Mouse (Mus musculus) forebrain, postnatal 0 days (tissue): ENCODE measurements around the gene Sdc4. TPM values are rescaled to one million over a fixed set of nuclear protein-coding genes. Genes with fewer than 3 reads are reported as not detected.

Experiments
- ATAC-seq: fragments of 200-750 bp; cut with Nextera tagmentation; 2 replicates; pipeline ENCODE4 v1.8.0; 2017; ENCODE audit warnings: mild to moderate bottlenecking, moderate library complexity
- DNase-seq: peaks from one replicate; pipeline ENCODE4 v3.0.0-alpha.2; 2015
- H3K27ac ChIP-seq: fragments of 300-500 bp; sonication (generic); 2 replicates; pipeline ENCODE4 v1.5.1; 2014; ENCODE audit warnings: low read depth, mild to moderate bottlenecking, antibody characterized with exemption, low read length, moderate library complexity, mixed read lengths
- H3K27me3 ChIP-seq: fragments of 300-500 bp; sonication (generic); 2 replicates; pipeline ENCODE4 v1.6.1; 2014; ENCODE audit warnings: mild to moderate bottlenecking, low read length, mixed read lengths; ENCODE audit not compliant: insufficient read depth
- H3K36me3 ChIP-seq: fragments of 300-500 bp; sonication (generic); 2 replicates; pipeline ENCODE4 v1.6.1; 2014; ENCODE audit warnings: mild to moderate bottlenecking, moderate library complexity; ENCODE audit not compliant: insufficient read depth
- H3K4me1 ChIP-seq: fragments of 300-500 bp; sonication (generic); 2 replicates; pipeline ENCODE4 v1.6.1; 2014; ENCODE audit warnings: antibody characterized with exemption; ENCODE audit not compliant: insufficient read depth
- H3K4me2 ChIP-seq: fragments of 300-500 bp; sonication (generic); 2 replicates; pipeline ENCODE4 v1.6.1; 2014; ENCODE audit warnings: low read depth, mild to moderate bottlenecking, moderate library complexity
- H3K4me3 ChIP-seq: fragments of 300-500 bp; sonication (generic); 2 replicates; pipeline ENCODE4 v1.5.1; 2014; ENCODE audit warnings: low read depth, low read length, mixed read lengths
- H3K9ac ChIP-seq: fragments of 300-500 bp; sonication (generic); 2 replicates; pipeline ENCODE4 v1.6.1; 2014; ENCODE audit warnings: mild to moderate bottlenecking
- H3K9me3 ChIP-seq: fragments of 300-500 bp; sonication (generic); 2 replicates; pipeline ENCODE4 v1.6.1; 2016; ENCODE audit warnings: low read length
- CTCF ChIP-seq: sonication (generic); IDR thresholded peaks from 2 replicates; pipeline ENCODE4 v1.5.1; 2016; ENCODE audit warnings: antibody characterized with exemption, control low read depth, low read depth
- WGBS: fragments of 180-500 bp; shearing (Covaris S2); extraction: QIAGEN DNeasy Blood & Tissue Kit; methylation state at CpG from one replicate; pipeline ENCODE4 v1.1.7; 2014; 5-methylcytosine and 5-hydroxymethylcytosine counted together
- polyA plus RNA-seq: library from polyadenylated mRNA; unstranded; fragments of >200 nt; fragmentation: Nextera tagmentation; extraction: Ambion mirVana; gene quantifications from 2 replicates; pipeline ENCODE4 v1.2.1, GENCODE M21; 2015
- total RNA-seq: library from RNA; depleted of rRNA; stranded (reverse); fragments of >200 nt; gene quantifications from 2 replicates; pipeline ENCODE4 v1.2.3, GENCODE M21; 2014; rRNA removed

Sdc4 gene
- total RNA-seq: 11.8 and 14.0 TPM in 2 replicates
- 8.0 and 16.5 TPM in 2 replicates for polyA plus RNA-seq

DNA sequence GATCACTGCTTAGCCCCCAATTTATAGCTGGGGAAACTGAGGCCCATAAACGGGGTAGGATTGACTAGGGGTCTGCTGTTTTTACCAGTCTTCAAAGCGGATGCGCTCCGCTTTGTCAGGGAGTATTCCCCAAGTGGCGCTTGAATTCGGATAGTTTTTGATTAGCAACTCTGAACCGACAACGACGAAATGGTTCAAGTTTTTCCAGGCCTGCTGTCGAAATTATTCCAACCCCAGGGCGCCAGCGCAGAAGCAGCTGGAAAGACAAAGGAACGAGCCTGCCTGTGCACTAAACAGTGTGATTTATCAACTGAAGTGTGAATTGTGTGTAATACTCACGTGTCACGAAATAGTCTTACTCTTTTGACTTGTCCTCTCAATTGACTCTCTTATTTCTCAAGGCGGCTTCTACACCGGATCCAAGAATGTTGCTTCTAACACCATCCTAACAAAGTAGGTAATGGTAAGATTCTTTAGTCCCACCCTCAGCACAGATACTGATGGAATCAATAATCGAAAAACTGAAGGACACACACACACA lies at the start of gene Sdc4:
Sdc4 (minus strand) TSS at position 428 of the 541 bp plus-strand sequence.
- Histone ChIP-seq H3K4me2 (peak within 1 kb of the TSS; percentile 81), H3K27me3 (peaks cover 11% of the 10 kb centered on the region), H3K4me3 (peak within 1 kb of the TSS; percentile 45), H3K27ac (no peak within 1 kb of the TSS), H3K36me3 (no peaks in the 10 kb centered on the region), H3K9me3 (no peaks in the 10 kb centered on the region), H3K9ac (peak within 1 kb of the TSS; percentile 49), H3K4me1 (no peaks in the 10 kb centered on the region; the same call in 1 of the 2 replicates)
- ATAC-seq (peak; percentile 32; the same call in 1 of the 2 replicates), DNase-seq (no peak)
- WGBS: 9% methylated on average over 18 of the region's 18 CpGs
- no peak for TF ChIP-seq CTCF

DNA sequence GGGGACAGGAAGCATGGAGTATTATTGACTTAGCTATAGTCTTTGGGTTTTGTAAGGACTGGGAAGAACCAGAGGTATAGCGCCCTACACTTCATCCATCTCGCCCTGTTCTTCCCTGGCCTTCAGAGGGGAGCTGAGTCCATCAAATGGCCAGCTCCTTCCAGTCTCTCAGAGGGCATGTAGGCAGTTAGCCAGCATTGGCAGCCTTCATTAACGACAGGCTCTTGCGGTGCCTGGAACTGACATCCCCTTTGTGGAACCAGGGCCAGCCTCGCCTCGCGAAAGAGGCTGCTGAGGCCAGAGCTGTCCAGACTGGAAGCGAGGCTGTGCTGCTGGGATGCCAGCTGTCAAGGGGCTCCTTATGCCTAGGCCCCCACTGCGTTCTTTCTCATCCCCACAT lies 44.1 kb upstream of the Sdc4 start:
- Histone ChIP-seq H3K4me1 (no peaks in the 10 kb centered on the region), H3K36me3 (peaks cover 16% of the 10 kb centered on the region), H3K27ac (no peak overlapping the region), H3K4me2 (no peak overlapping the region), H3K9me3 (no peaks in the 10 kb centered on the region), H3K4me3 (no peak overlapping the region), H3K9ac (no peak overlapping the region), H3K27me3 (no peaks in the 10 kb centered on the region; the same call in 1 of the 2 replicates)
- TF ChIP-seq CTCF: no peak
- no peak for DNase-seq
- WGBS: 55% methylated on average over 9 of the region's 9 CpGs
- no peak for ATAC-seq

DNA sequence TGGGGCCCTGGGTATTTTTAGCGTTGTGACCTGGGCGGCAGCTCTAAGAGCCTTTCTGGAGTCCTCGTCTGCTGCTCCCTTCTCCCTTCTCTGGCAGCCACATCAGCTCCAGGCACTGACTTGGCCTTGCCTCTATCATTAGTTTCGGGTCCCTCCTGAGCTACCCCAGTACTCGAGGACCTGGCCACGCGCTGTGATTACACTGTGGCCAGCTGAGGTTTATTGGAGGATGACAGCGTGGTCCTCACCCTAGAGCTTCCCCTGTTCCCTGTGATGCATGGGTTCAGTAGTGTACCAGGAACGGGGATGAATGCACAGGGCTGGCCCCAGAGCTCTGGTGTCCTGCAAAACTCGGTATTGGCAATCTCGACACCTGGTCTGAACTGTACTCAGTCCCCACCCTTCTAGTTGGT lies 43.4 kb upstream of the Sdc4 start:
- Histone ChIP-seq H3K9ac (peak overlapping the region; percentile 56), H3K9me3 (no peaks in the 10 kb centered on the region), H3K4me3 (peak overlapping the region; percentile 76), H3K27me3 (no peaks in the 10 kb centered on the region; the same call in 1 of the 2 replicates), H3K36me3 (peaks cover 16% of the 10 kb centered on the region), H3K4me1 (no peaks in the 10 kb centered on the region), H3K27ac (no peak overlapping the region), H3K4me2 (peak overlapping the region; percentile 99)
- no peak for TF ChIP-seq CTCF
- DNase-seq (no peak), ATAC-seq (peak; percentile 13; the same call in 1 of the 2 replicates)
- 13% methylated on average over 11 of the region's 11 CpGs for WGBS

DNA sequence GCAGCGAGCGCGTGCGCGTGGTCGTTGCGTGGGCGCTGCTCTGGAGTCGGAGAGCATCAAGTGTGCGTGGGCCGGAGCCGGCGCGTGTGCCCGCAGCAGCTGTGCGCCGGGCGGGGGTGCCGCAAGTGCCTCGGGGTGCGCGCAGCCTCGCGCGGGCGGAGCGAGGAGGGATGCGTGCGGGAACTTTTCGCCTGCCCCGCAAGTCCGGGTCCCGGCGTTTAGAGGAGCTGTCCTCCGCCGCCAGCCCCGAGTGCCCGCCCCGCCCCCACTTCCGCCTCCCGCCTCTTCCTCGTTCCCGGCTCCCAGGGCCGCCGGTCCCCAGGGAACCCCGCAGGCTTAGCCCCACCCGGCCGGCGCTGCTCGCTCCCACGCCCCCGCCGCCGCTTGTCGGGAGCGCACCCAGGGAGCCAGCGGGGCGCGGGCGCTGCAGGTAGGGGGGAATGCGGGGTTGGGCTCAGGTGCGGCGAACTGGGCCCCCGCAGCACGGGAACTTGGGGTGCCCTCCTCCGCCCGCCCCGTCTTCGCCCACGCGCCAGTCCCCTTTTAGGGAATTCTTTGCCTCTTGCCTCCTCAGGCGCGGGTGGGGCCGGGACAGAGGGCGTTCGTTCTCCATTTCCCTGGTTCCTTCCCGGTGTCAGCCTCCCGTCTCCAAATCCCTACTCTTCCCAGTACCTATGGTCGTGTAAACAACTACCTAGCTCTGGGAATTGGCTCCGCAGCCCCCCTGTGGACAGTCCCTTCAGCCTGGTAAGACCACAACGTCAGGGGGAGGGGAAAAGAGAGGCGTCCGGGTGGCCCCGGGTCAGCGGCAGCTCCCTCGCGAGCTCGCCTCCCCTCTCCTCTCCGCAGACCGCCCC lies 42.8 kb upstream of the Sdc4 start:
- no peaks in the 10 kb centered on the region for H3K4me1 ChIP-seq
- no peaks in the 10 kb centered on the region; the same call in 1 of the 2 replicates for H3K27me3 ChIP-seq
- peak overlapping the region; percentile 56 for H3K9ac ChIP-seq
- H3K9me3 ChIP-seq: no peaks in the 10 kb centered on the region
- peak overlapping the region; percentile 76 for H3K4me3 ChIP-seq
- no peak for TF ChIP-seq CTCF
- H3K27ac ChIP-seq: no peak overlapping the region
- ATAC-seq (peak; percentile 83), DNase-seq (peak; percentile 64)
- H3K4me2 ChIP-seq: peak overlapping the region; percentile 99
- 3% methylated on average over 65 of the region's 90 CpGs for WGBS
- peaks cover 16% of the 10 kb centered on the region for H3K36me3 ChIP-seq

DNA sequence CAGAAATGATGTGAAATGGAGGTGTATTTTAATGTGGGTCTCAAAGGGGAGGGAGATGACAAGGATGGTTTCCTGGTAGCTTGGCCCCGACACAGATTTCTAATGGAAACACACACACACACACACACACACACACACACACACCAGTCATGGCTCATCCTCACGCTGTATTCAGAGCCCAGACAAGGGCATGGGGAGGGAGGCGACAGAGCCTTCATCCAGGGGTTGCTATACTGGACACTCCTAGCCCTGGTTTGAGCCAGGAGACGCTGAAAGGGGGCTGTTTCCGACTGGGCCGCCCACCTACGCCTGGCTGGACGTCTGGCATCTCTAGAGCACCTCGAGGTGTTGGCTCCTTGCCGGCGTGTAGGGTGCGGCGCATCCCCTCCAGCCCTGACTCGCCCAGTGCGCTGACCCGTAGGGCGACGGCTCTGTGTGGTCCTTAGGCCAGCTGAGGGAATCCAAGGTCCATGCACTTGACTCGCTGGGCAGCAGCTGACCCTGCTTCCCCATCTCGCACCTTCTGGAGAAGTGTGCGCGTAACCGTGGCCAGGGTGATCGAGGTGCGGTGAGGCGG lies 42.1 kb upstream of the Sdc4 start, which contains the start of gene Dbndd2:
Dbndd2 (plus strand) TSS at position 426 of the 577 bp plus-strand sequence.
- peak within 1 kb of the TSS; percentile 56 for H3K9ac ChIP-seq
- H3K4me2 ChIP-seq: peak within 1 kb of the TSS; percentile 99
- H3K9me3 ChIP-seq: no peaks in the 10 kb centered on the region
- DNase-seq: peak; percentile 26
- H3K4me3 ChIP-seq: peak within 1 kb of the TSS; percentile 76
- WGBS: 1% methylated on average over 26 of the region's 26 CpGs
- no peak for TF ChIP-seq CTCF
- peak; percentile 47 for ATAC-seq
- H3K4me1 ChIP-seq: no peaks in the 10 kb centered on the region
- no peaks in the 10 kb centered on the region; the same call in 1 of the 2 replicates for H3K27me3 ChIP-seq
- H3K27ac ChIP-seq: no peak within 1 kb of the TSS
- peaks cover 16% of the 10 kb centered on the region for H3K36me3 ChIP-seq

DNA sequence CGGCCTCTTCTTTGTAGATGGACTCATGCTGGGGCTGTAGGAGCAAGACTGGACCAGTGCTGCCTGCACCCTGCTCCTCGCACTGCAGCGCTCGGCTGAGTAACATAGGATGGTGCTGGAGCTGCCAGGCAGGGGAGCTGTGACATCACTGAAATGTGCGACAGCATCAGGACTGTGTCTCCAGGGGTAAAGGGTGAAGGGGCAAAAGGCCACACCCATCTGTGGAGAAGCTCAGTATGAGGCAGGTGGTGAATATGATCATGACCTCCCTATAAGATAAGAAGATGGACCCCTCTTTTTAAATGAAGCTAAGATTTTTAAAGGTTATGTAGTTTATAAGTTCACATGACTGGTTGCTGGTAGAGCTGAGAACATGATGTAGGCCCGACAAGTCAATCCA lies 29.9 kb upstream of the Sdc4 start, which contains the start of gene Trp53tg5:
Trp53tg5 (minus strand) TSS at position 101 of the 400 bp plus-strand sequence.
- no peaks in the 10 kb centered on the region for H3K27me3 ChIP-seq
- no peaks in the 10 kb centered on the region for H3K4me1 ChIP-seq
- H3K27ac ChIP-seq: no peak within 1 kb of the TSS
- no peak within 1 kb of the TSS for H3K4me3 ChIP-seq
- 87% methylated on average over 6 of the region's 6 CpGs for WGBS
- H3K9me3 ChIP-seq: no peaks in the 10 kb centered on the region
- H3K4me2 ChIP-seq: no peak within 1 kb of the TSS
- no peak for TF ChIP-seq CTCF
- peaks cover 58% of the 10 kb centered on the region for H3K36me3 ChIP-seq
- H3K9ac ChIP-seq: no peak within 1 kb of the TSS
- DNase-seq (no peak), ATAC-seq (no peak)
